Mouse (Mus musculus) hindbrain, embryonic 11.5 days (tissue): ENCODE measurements around the gene Tbc1d15. TPM values are rescaled to one million over a fixed set of nuclear protein-coding genes. Genes with fewer than 3 reads are reported as not detected.

Experiments
- ATAC-seq: fragments of 200-750 bp; cut with Nextera tagmentation; 2 replicates; pipeline ENCODE4 v1.8.0; 2017; ENCODE audit warnings: mild to moderate bottlenecking, moderate TSS enrichment, moderate library complexity; ENCODE audit not compliant: low FRiP score
- DNase-seq: peaks from one replicate; pipeline ENCODE4 v3.0.0-alpha.2; 2015; ENCODE audit warnings: low spot score
- H3K27ac ChIP-seq: fragments of 300-500 bp; sonication (generic); 2 replicates; pipeline ENCODE4 v1.5.1; 2014; ENCODE audit warnings: mild to moderate bottlenecking, low read depth, low read length
- H3K27me3 ChIP-seq: fragments of 300-500 bp; sonication (generic); 2 replicates; pipeline ENCODE4 v1.6.1; 2014; ENCODE audit warnings: mild to moderate bottlenecking, low read length, moderate library complexity, mixed read lengths; ENCODE audit not compliant: control insufficient read depth, insufficient read depth
- H3K36me3 ChIP-seq: fragments of 300-500 bp; sonication (generic); 2 replicates; pipeline ENCODE4 v1.6.1; 2014; ENCODE audit warnings: mild to moderate bottlenecking, low read length, moderate library complexity, mixed read lengths; ENCODE audit not compliant: control insufficient read depth, insufficient read depth
- H3K4me1 ChIP-seq: fragments of 300-500 bp; sonication (generic); replicated peaks from 2 replicates; pipeline ENCODE4 v1.6.1; 2014; ENCODE audit warnings: low read length, mixed read lengths; ENCODE audit not compliant: control insufficient read depth, insufficient read depth
- H3K4me2 ChIP-seq: fragments of 300-500 bp; sonication (generic); replicated peaks from 2 replicates; pipeline ENCODE4 v1.6.1; 2014; ENCODE audit warnings: mild to moderate bottlenecking, low read depth, low read length
- H3K4me3 ChIP-seq: fragments of 300-500 bp; sonication (generic); 2 replicates; pipeline ENCODE4 v1.5.1; 2014; ENCODE audit warnings: low read depth, low read length
- H3K9ac ChIP-seq: fragments of 300-500 bp; sonication (generic); 2 replicates; pipeline ENCODE4 v1.6.1; 2014; ENCODE audit warnings: low read depth, low read length
- H3K9me3 ChIP-seq: fragments of 300-500 bp; sonication (generic); 2 replicates; pipeline ENCODE4 v1.6.1; 2016; ENCODE audit warnings: low read length; ENCODE audit not compliant: control insufficient read depth
- WGBS: fragments of 180-500 bp; shearing (Covaris S2); extraction: QIAGEN DNeasy Blood & Tissue Kit; methylation state at CpG from one replicate; pipeline ENCODE4 v1.1.7; 2014; 5-methylcytosine and 5-hydroxymethylcytosine counted together
- polyA plus RNA-seq: library from polyadenylated mRNA; unstranded; fragments of >200 nt; fragmentation: Nextera tagmentation; extraction: Ambion mirVana; gene quantifications from 2 replicates; pipeline ENCODE4 v1.2.1, GENCODE M21; 2014

Gene Tbc1d15
- polyA plus RNA-seq, 1 experiment from 2014 or later, result 45.3 TPM

DNA sequence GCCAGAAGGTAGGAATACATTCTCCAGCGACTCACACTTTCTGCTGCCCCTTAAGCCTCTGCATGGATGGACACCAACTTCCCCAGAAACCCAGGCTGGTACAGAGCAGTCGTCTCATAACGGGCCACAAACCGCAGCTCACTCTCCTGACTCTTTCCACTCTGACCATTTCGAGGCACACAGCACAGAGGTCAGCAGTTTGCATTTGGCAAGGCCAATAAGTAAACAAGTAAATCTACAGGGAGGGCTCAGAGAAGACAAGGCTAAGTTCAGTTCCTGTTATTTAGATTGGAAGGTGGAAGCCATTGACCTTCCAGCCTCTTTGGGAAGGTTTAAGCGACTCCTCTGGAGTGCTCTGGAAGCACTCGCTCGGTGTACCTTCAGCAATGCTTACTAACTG is 37.6 kb upstream of the Tbc1d15 start:
- Histone ChIP-seq H3K4me2 (no peak overlapping the region), H3K9me3 (no peaks in the 10 kb centered on the region), H3K4me3 (no peak overlapping the region), H3K4me1 (no peaks in the 10 kb centered on the region), H3K27ac (no peak overlapping the region), H3K9ac (no peak overlapping the region), H3K27me3 (no peaks in the 10 kb centered on the region), H3K36me3 (peaks cover 4% of the 10 kb centered on the region; the same call in 1 of the 2 replicates)
- 94% methylated on average over 8 of the region's 8 CpGs for WGBS
- ATAC-seq (no peak), DNase-seq (no peak)

- H3K4me1 ChIP-seq, result no peaks in the 10 kb centered on the region
- no peaks in the 10 kb centered on the region for H3K9me3 ChIP-seq
- H3K4me2 ChIP-seq, result no peak overlapping the region
- no peak overlapping the region for H3K9ac ChIP-seq
- no peak for ATAC-seq
- 76% methylated on average over 10 of the region's 10 CpGs for WGBS
- H3K27ac ChIP-seq, result no peak overlapping the region
- no peaks in the 10 kb centered on the region for H3K27me3 ChIP-seq
- H3K36me3 ChIP-seq, result peaks cover 2% of the 10 kb centered on the region; the same call in 1 of the 2 replicates
- DNase-seq, result no peak
- H3K4me3 ChIP-seq, result no peak overlapping the region
These were observed 32.9 kb upstream of the Tbc1d15 start for GRCm38 (mm10) chr10:115284170-115284569.

DNA sequence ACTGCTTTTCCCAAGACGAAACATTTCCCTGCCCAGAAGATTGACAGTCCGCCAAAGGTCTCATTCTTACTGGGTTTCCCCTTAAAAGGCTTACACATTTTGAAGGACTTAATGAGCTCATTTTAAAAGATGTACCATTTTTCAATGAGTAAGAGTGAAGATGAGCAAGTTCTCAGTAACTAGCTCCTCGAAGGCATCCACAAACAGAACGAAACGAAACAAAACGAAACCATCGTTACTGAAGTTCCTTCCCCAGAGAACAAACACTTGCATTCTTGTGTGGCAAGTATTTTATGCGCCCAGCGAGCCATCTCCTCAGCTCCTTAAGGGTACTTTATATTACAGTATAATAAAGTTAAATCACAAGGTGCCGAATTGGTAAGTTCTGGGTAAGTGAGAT is 30.1 kb upstream of the Tbc1d15 start:
- H3K4me3 ChIP-seq, result no peak overlapping the region
- H3K9ac ChIP-seq, result no peak overlapping the region
- H3K36me3 ChIP-seq, result peaks cover 1% of the 10 kb centered on the region; the same call in 1 of the 2 replicates
- no peak for ATAC-seq
- H3K4me1 ChIP-seq, result no peaks in the 10 kb centered on the region
- WGBS, result 92% methylated on average over 10 of the region's 10 CpGs
- no peak for DNase-seq
- H3K27ac ChIP-seq, result no peak overlapping the region
- H3K27me3 ChIP-seq, result no peaks in the 10 kb centered on the region
- H3K9me3 ChIP-seq, result no peaks in the 10 kb centered on the region
- no peak overlapping the region for H3K4me2 ChIP-seq

GRCm38 (mm10) chr10:115271649-115272048 is 20.4 kb upstream of the Tbc1d15 start:
- 51% methylated on average over 5 of the region's 5 CpGs for WGBS
- H3K36me3 ChIP-seq, result no peaks in the 10 kb centered on the region
- no peak overlapping the region for H3K27ac ChIP-seq
- H3K4me2 ChIP-seq, result no peak overlapping the region
- H3K4me1 ChIP-seq, result no peaks in the 10 kb centered on the region
- DNase-seq (no peak), ATAC-seq (no peak)
- H3K9ac ChIP-seq, result no peak overlapping the region
- no peaks in the 10 kb centered on the region for H3K27me3 ChIP-seq
- no peaks in the 10 kb centered on the region for H3K9me3 ChIP-seq
- no peak overlapping the region for H3K4me3 ChIP-seq

- ATAC-seq, result no peak
- Histone ChIP-seq H3K4me3 (no peak overlapping the region), H3K9ac (no peak overlapping the region), H3K27ac (no peak overlapping the region), H3K27me3 (no peaks in the 10 kb centered on the region), H3K9me3 (no peaks in the 10 kb centered on the region), H3K36me3 (no peaks in the 10 kb centered on the region), H3K4me2 (no peak overlapping the region), H3K4me1 (no peaks in the 10 kb centered on the region)
- WGBS, result 88% methylated on average over 12 of the region's 12 CpGs
- DNase-seq, result no peak
These were observed 19.5 kb upstream of the Tbc1d15 start for GRCm38 (mm10) chr10:115270612-115271390.

- no peaks in the 10 kb centered on the region for H3K27me3 ChIP-seq
- no peak overlapping the region for H3K4me3 ChIP-seq
- no peak overlapping the region for H3K4me2 ChIP-seq
- no peaks in the 10 kb centered on the region for H3K9me3 ChIP-seq
- no peak overlapping the region for H3K27ac ChIP-seq
- H3K36me3 ChIP-seq, result no peaks in the 10 kb centered on the region
- no peak overlapping the region for H3K9ac ChIP-seq
- DNase-seq (no peak), ATAC-seq (no peak)
- no peaks in the 10 kb centered on the region for H3K4me1 ChIP-seq
- 82% methylated on average over 5 of the region's 5 CpGs for WGBS
These were observed 11.8 kb upstream of the Tbc1d15 start for GRCm38 (mm10) chr10:115262926-115263562.

DNA sequence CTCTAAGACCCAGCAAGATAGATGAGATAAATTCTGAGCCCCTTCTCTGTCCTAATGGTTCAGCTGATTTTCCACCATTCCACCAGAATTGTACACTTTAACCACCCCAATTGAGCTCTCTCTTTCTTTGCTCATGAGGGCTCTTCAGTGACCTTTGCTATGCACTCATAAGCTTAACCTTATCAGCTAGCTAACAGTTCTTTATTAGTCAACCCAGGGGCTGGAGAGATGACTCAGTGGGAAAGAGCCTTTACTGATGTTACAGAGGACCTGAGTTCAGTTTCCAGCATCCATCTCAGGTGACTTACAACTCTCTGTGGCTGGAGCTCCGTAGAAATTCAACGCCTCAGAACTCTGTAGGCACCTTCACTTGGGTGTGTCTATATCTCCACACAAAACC is 11.0 kb upstream of the Tbc1d15 start:
- 94% methylated on average over 2 of the region's 2 CpGs for WGBS
- no peaks in the 10 kb centered on the region for H3K36me3 ChIP-seq
- no peak for ATAC-seq

DNA sequence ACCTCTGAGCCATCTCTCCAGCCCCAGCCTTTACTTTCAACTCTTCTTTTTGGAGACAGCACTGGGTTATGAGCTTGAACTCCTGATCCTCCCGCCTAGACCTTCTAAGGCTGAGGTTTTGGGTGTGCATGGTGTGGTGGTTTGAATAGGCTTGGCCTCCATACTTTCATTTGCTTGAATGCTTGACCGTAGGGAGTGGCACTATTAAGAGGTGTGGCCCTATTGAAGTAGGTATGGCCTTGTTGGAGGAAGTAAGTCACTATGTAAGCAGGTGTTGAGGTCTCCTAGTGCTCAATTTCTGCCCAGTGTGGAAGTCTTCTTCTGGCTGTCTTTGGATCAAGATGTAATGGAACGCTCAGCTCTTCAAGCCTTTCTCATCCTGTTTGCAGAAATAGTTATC is 10.2 kb upstream of the Tbc1d15 start:
- H3K36me3 ChIP-seq, result no peaks in the 10 kb centered on the region
- DNase-seq (no peak), ATAC-seq (no peak)
- no peaks in the 10 kb centered on the region for H3K9me3 ChIP-seq
- H3K9ac ChIP-seq, result no peak overlapping the region
- H3K27me3 ChIP-seq, result no peaks in the 10 kb centered on the region
- H3K4me2 ChIP-seq, result no peak overlapping the region
- H3K27ac ChIP-seq, result no peak overlapping the region
- H3K4me3 ChIP-seq, result no peak overlapping the region
- H3K4me1 ChIP-seq, result no peaks in the 10 kb centered on the region
- WGBS, result 88% methylated on average over 3 of the region's 3 CpGs

More for the DNA sequence above, 11.0 kb upstream of the Tbc1d15 start:
- Histone ChIP-seq H3K27ac (no peak overlapping the region), H3K9me3 (no peaks in the 10 kb centered on the region), H3K4me2 (no peak overlapping the region), H3K27me3 (no peaks in the 10 kb centered on the region), H3K4me3 (no peak overlapping the region), H3K4me1 (no peaks in the 10 kb centered on the region), H3K9ac (no peak overlapping the region)
- no peak for DNase-seq

DNA sequence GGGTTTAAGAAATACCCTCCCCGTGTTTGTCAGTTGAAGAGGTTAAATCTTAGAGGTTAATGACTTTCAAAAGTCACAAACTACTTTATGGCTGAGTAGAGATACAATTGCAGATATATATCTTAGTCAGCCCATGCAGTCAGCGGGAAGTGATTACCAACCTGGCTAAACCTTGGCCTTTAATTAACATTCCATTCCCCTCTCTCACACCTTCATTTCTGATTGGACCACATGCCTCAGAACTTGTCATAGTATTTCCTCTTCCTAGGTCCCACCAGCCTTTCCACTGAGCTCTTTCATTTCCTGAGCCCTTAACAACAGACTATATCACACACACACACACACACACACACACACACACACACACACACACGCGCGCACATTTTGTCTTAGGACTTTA is 4.9 kb upstream of the Tbc1d15 start:
- 83% methylated on average over 5 of the region's 5 CpGs for WGBS
- no peaks in the 10 kb centered on the region for H3K27me3 ChIP-seq
- H3K9me3 ChIP-seq, result no peaks in the 10 kb centered on the region
- no peak overlapping the region for H3K4me3 ChIP-seq
- H3K4me1 ChIP-seq, result no peaks in the 10 kb centered on the region
- no peaks in the 10 kb centered on the region for H3K36me3 ChIP-seq
- no peak overlapping the region for H3K27ac ChIP-seq
- no peak for ATAC-seq
- H3K9ac ChIP-seq, result no peak overlapping the region
- no peak overlapping the region for H3K4me2 ChIP-seq
- no peak for DNase-seq
